Comparison of ENCODE assay signal across 8 mouse cellular contexts in the genomic region with DNA sequence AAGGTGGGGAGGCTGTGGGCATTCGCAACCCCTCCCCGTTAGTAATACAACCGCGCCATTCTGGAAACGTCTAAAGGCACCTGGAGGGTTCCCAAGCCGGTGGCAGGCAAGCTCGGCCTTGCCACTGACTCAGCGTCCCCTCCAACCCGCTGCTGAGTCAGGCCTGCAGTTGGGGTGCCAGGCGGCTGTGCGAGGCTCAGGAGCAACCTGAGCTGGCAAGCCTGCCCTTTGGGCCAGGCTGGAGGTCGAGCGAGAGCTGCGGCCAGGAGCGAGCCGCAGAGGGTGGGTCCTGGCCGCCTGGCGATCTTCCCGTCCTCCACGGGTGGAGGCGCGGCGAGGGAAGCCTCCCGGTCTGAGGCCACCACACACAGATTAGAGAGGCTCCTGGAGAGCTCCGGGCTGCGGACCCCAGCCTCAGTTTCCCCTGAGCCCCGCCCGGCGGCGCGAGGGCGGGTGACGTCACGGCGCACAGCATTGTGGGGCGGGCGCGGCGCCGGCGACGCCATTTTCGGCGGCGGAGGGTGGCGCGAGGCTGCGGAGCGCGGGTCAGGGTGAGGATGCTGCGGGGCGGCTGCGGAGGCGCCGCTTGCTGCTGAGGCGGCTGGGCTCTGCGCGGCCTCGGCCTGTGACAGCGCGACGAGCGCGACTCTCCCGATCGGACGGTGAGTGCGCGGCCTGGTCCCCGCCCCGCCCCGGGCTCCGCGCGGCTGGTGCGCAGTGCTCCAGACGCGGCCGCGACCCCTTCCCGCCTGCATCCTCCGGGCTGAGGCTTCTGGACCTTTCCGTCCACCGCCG. TPM values are rescaled to one million over a fixed set of nuclear protein-coding genes. Genes with fewer than 3 reads are reported as not detected.
DNase-seq lines count a peak whose midpoint lies in the region; ATAC-seq and TF ChIP-seq lines count a peak whose summit lies in the region.

A gene (plus strand): TSS at position 469 of the 795 bp plus-strand sequence.

- under 1% methylated on average over 69 of the region's 85 CpGs for WGBS in hindbrain, postnatal 0 days

- peak within 1 kb of the TSS; percentile 98 for H3K4me2 ChIP-seq in hindbrain, postnatal 0 days (ENCODE audit: low read depth, low read length)

- no peaks in the 10 kb centered on the region for H3K36me3 ChIP-seq in hindbrain, postnatal 0 days (ENCODE audit: insufficient read depth, low read length)
- H3K36me3 ChIP-seq in megakaryocyte, embryonic 14.5 days (replicated peaks; ENCODE audit: low read length), result peaks cover 14% of the 10 kb centered on the region

- peak within 1 kb of the TSS; percentile 94 for H3K4me3 ChIP-seq in hindbrain, postnatal 0 days (ENCODE audit: low read length)
- H3K4me3 ChIP-seq in megakaryocyte, embryonic 14.5 days (replicated peaks), result peak within 1 kb of the TSS; percentile 99

- peaks cover 26% of the 10 kb centered on the region for H3K4me1 ChIP-seq in hindbrain, postnatal 0 days (ENCODE audit: insufficient read depth, low read length)
- peaks cover 89% of the 10 kb centered on the region for H3K4me1 ChIP-seq in megakaryocyte, embryonic 14.5 days

- peak; percentile 85 for ATAC-seq in activated CD4-positive, CD25-positive, alpha-beta regulatory T cell, adult 4 months
- peak; percentile 38 for ATAC-seq in common myeloid progenitor, adult 5-6 weeks (replicated peaks; ENCODE audit: low read depth, poor library complexity, severe bottlenecking)
- ATAC-seq in hindbrain, postnatal 0 days, result peak; percentile 90

- DNase-seq in gastrocnemius, adult 8-10 months (ENCODE audit: low spot score in 2 of 2), result peak; percentile 56 to 59
- peak; percentile 91 for DNase-seq in hindbrain, postnatal 0 days (ENCODE audit: low spot score)
- peak; percentile 52 to 73 for DNase-seq in left cerebral cortex, adult 9 months (ENCODE audit: low spot score in 2 of 2)
- peak; percentile 85 to 90 for DNase-seq in right cerebral cortex, postnatal 10 days (ENCODE audit: low spot score in 2 of 2)
- DNase-seq in urinary bladder, postnatal 4 days (ENCODE audit: low spot score in 2 of 2), result peak; percentile 65 to 71

- no peaks in the 10 kb centered on the region for H3K9me3 ChIP-seq in hindbrain, postnatal 0 days (ENCODE audit: low read length)
- H3K9me3 ChIP-seq in megakaryocyte, embryonic 14.5 days, result no peaks in the 10 kb centered on the region

- H3K27ac ChIP-seq in hindbrain, postnatal 0 days, result peak within 1 kb of the TSS; percentile 98

- H3K9ac ChIP-seq in hindbrain, postnatal 0 days (replicated peaks; ENCODE audit: low read length), result peak within 1 kb of the TSS; percentile 98

- H3K27me3 ChIP-seq in hindbrain, postnatal 0 days (ENCODE audit: insufficient read depth, low read length), result no peaks in the 10 kb centered on the region
- H3K27me3 ChIP-seq in megakaryocyte, embryonic 14.5 days (replicated peaks), result no peaks in the 10 kb centered on the region

- TF ChIP-seq CTCF in hindbrain, postnatal 0 days (IDR thresholded peaks at IDR 0.05; ENCODE audit: low read depth), result no peak

RNA-seq across cellular contexts. Expression of the gene that starts here (rescaled TPM):
- polyA plus RNA-seq in activated CD4-positive, CD25-positive, alpha-beta regulatory T cell, adult 4 months (2017; shearing (Covaris generic)), result 10 to 100 TPM; 14.7 to 17.6 TPM
- total RNA-seq in common myeloid progenitor, adult 5-6 weeks (2017), result 39.2 and 98.8 TPM in 2 replicates
- total RNA-seq in gastrocnemius, adult 8-10 months (2022), result 10 to 100 TPM; 47.9 to 62.7 (median 50.9) TPM
- total RNA-seq in hindbrain, postnatal 0 days (2014; rRNA removed), result 421 and 496 TPM in 2 replicates
- 583 and 600 TPM in 2 replicates for polyA plus RNA-seq in hindbrain, postnatal 0 days (2015; fragmentation: Nextera tagmentation; extraction: Ambion mirVana)
- 21.5 and 66.3 TPM in 2 replicates for polyA plus RNA-seq in megakaryocyte, embryonic 14.5 days (2012; ENCODE audit: insufficient read depth, low replicate concordance)

Comparison
In these comparisons a context has a peak if more than half of its experiments do, and no peak if none do; other contexts are left out.
1. Peak in every context shown above with its lines: DNase-seq, ATAC-seq, H3K4me3 ChIP-seq and H3K27ac ChIP-seq.
2. ATAC-seq: peak in every context shown above with its lines; median percentile 90 in hindbrain, postnatal 0 days; 85 in activated CD4-positive, CD25-positive, alpha-beta regulatory T cell, adult 4 months; 38 in common myeloid progenitor, adult 5-6 weeks.